Mouse (Mus musculus) midbrain, embryonic 14.5 days (tissue): ENCODE results near the gene Tagap. TPM values are rescaled to one million over a fixed set of nuclear protein-coding genes. Genes with fewer than 3 reads are reported as not detected.
"Not testable (repeated sequence)": the region's sequence is repeated elsewhere in the genome, so short reads cannot be mapped to it uniquely, and the experiment has no call there.

ENCODE experiments used
- ATAC-seq: fragments of 200-750 bp; cut with Nextera tagmentation; 2 replicates; pipeline ENCODE4 v1.8.0; 2017; ENCODE audit warnings: moderate number of reproducible peaks, moderate library complexity; ENCODE audit not compliant: low FRiP score, low TSS enrichment
- DNase-seq: peaks from one replicate; pipeline ENCODE4 v3.0.0-alpha.2; 2015
- H3K27ac ChIP-seq: fragments of 300-500 bp; sonication (generic); replicated peaks from 2 replicates; pipeline ENCODE4 v1.5.1; 2014; ENCODE audit warnings: mild to moderate bottlenecking, low read depth, low read length, moderate library complexity
- H3K27me3 ChIP-seq: fragments of 300-500 bp; sonication (generic); 2 replicates; pipeline ENCODE4 v1.6.1; 2014; ENCODE audit warnings: low read length, control low read depth, mixed read lengths; ENCODE audit not compliant: control insufficient read depth, insufficient read depth
- H3K36me3 ChIP-seq: fragments of 300-500 bp; sonication (generic); 2 replicates; pipeline ENCODE4 v1.6.1; 2014; ENCODE audit warnings: low read length, control low read depth; ENCODE audit not compliant: control insufficient read depth, insufficient read depth
- H3K4me1 ChIP-seq: fragments of 300-500 bp; sonication (generic); 2 replicates; pipeline ENCODE4 v1.6.1; 2014; ENCODE audit warnings: mild to moderate bottlenecking, antibody characterized with exemption, low read length, control low read depth; ENCODE audit not compliant: control insufficient read depth, insufficient read depth
- H3K4me2 ChIP-seq: fragments of 300-500 bp; sonication (generic); 2 replicates; pipeline ENCODE4 v1.6.1; 2014; ENCODE audit warnings: mild to moderate bottlenecking, low read length, moderate library complexity
- H3K4me3 ChIP-seq: fragments of 300-500 bp; sonication (generic); replicated peaks from 2 replicates; pipeline ENCODE4 v1.5.1; 2014; ENCODE audit warnings: low read depth, low read length
- H3K9ac ChIP-seq: fragments of 300-500 bp; sonication (generic); replicated peaks from 2 replicates; pipeline ENCODE4 v1.6.1; 2014; ENCODE audit warnings: mild to moderate bottlenecking, low read length, moderate library complexity
- H3K9me3 ChIP-seq: fragments of 300-500 bp; sonication (generic); 2 replicates; pipeline ENCODE4 v1.6.1; 2016; ENCODE audit warnings: low read length, control low read depth, mixed read lengths; ENCODE audit not compliant: control insufficient read depth
- WGBS: fragments of 180-500 bp; shearing (Covaris S2); extraction: QIAGEN DNeasy Blood & Tissue Kit; methylation state at CpG from one replicate; pipeline ENCODE4 v1.1.7; 2014; 5-methylcytosine and 5-hydroxymethylcytosine counted together
- polyA plus RNA-seq: library from polyadenylated mRNA; unstranded; fragments of >200 nt; fragmentation: Nextera tagmentation; extraction: Ambion mirVana; gene quantifications from 2 replicates; pipeline ENCODE4 v1.2.1, GENCODE M21; 2014

Tagap gene
- polyA plus RNA-seq, 1 experiment from 2014 or later = 0.39 TPM

GRCm38 (mm10) chr17:7919209-7919608 lies 6.6 kb upstream of the Tagap start:
- H3K27ac ChIP-seq = no peak overlapping the region
- no peak overlapping the region for H3K9ac ChIP-seq
- ATAC-seq (no peak), DNase-seq (no peak)
- 88% methylated on average over 2 of the region's 2 CpGs for WGBS
- no peaks in the 10 kb centered on the region for H3K4me1 ChIP-seq
- H3K27me3 ChIP-seq = no peaks in the 10 kb centered on the region
- no peaks in the 10 kb centered on the region for H3K36me3 ChIP-seq
- no peak overlapping the region for H3K4me3 ChIP-seq
- H3K9me3 ChIP-seq = no peaks in the 10 kb centered on the region
- H3K4me2 ChIP-seq = no peak overlapping the region

DNA sequence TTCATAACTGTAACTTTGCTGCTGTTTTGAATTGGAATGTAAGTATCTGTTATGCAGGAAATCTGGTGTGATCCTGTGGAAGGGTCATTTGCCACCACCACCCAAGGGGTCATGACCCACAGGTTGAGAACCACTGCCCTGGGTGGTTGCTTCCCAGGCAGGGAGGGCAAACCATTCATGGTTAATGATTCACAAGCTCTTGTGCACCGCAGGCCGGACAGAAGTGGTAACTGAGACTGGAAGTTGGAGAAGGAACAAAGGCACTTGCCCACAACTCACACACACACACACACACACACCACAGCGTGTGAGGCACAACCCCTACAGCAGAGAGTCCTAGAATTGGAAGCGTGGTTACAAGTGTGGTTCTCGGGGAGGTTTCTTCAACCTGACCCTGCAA lies 3.2 kb upstream of the Tagap start:
- H3K9ac ChIP-seq = no peak overlapping the region
- no peak overlapping the region for H3K4me2 ChIP-seq
- H3K27ac ChIP-seq = no peak overlapping the region
- H3K4me1 ChIP-seq = no peaks in the 10 kb centered on the region
- no peaks in the 10 kb centered on the region for H3K36me3 ChIP-seq
- H3K4me3 ChIP-seq = no peak overlapping the region
- DNase-seq (no peak), ATAC-seq (no peak)
- WGBS = 95% methylated on average over 5 of the region's 5 CpGs
- no peaks in the 10 kb centered on the region for H3K27me3 ChIP-seq
- no peaks in the 10 kb centered on the region for H3K9me3 ChIP-seq

- no peak overlapping the region for H3K4me2 ChIP-seq
- no peak for DNase-seq
- 0 out of 2 replicates have a peak, but pooled peaks cover under 1% of the 10 kb centered on the region for H3K4me1 ChIP-seq
- no peak overlapping the region for H3K27ac ChIP-seq
- H3K9me3 ChIP-seq = no peaks in the 10 kb centered on the region
- H3K9ac ChIP-seq = no peak overlapping the region
- H3K36me3 ChIP-seq = no peaks in the 10 kb centered on the region
- 93% methylated on average over 13 of the region's 13 CpGs for WGBS
- ATAC-seq = no peak
- H3K27me3 ChIP-seq = no peaks in the 10 kb centered on the region
- no peak overlapping the region for H3K4me3 ChIP-seq
Observed at GRCm38 (mm10) chr17:7924185-7924725, 1.5 kb upstream of the Tagap start.

GRCm38 (mm10) chr17:7927582-7928535 lies 2.1 kb downstream of the Tagap start:
- Histone ChIP-seq H3K4me1 (peaks cover 8% of the 10 kb centered on the region; the same call in 1 of the 2 replicates), H3K9ac (no peak overlapping the region), H3K4me3 (no peak overlapping the region), H3K9me3 (no peaks in the 10 kb centered on the region), H3K4me2 (no peak overlapping the region), H3K27ac (no peak overlapping the region), H3K27me3 (no peaks in the 10 kb centered on the region), H3K36me3 (no peaks in the 10 kb centered on the region)
- WGBS = 72% methylated on average over 24 of the region's 24 CpGs
- DNase-seq = peak; percentile 63
- no peak for ATAC-seq

GRCm38 (mm10) chr17:7928662-7929061 lies 2.9 kb downstream of the Tagap start:
- no peaks in the 10 kb centered on the region for H3K36me3 ChIP-seq
- WGBS = 82% methylated on average over 6 of the region's 6 CpGs
- H3K4me3 ChIP-seq = no peak overlapping the region
- no peaks in the 10 kb centered on the region for H3K9me3 ChIP-seq
- no peaks in the 10 kb centered on the region for H3K27me3 ChIP-seq
- no peak overlapping the region for H3K9ac ChIP-seq
- no peak overlapping the region for H3K27ac ChIP-seq
- no peak for DNase-seq
- ATAC-seq = no peak
- H3K4me1 ChIP-seq = peaks cover 8% of the 10 kb centered on the region; the same call in 1 of the 2 replicates
- H3K4me2 ChIP-seq = no peak overlapping the region

DNA sequence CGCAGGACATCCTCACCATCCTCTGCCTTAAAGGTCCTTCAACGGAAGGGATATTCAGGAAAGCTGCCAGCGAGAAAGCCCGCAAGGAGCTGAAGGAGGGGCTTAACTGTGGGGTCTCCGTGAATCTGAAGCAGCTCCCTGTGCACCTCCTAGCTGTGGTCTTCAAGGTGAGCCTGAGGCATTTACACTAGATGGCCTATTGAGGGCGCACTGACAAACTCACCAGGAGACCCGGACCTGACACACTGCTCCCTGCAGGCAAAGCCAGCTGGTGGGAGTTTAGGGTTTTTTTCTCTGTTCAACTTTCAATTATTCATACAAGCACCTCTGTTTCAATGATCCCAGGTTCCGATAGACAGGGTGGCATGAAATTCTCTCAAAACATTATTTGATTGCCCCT lies 3.5 kb downstream of the Tagap start:
- H3K4me2 ChIP-seq = no peak overlapping the region
- H3K36me3 ChIP-seq = no peaks in the 10 kb centered on the region
- H3K9ac ChIP-seq = no peak overlapping the region
- H3K27me3 ChIP-seq = no peaks in the 10 kb centered on the region
- ATAC-seq (no peak), DNase-seq (no peak)
- H3K4me3 ChIP-seq = no peak overlapping the region
- H3K27ac ChIP-seq = no peak overlapping the region
- H3K9me3 ChIP-seq = no peaks in the 10 kb centered on the region
- peaks cover 8% of the 10 kb centered on the region; the same call in 1 of the 2 replicates for H3K4me1 ChIP-seq
- WGBS = 39% methylated on average over 8 of the region's 8 CpGs

- peak; percentile 51 for DNase-seq
- no peaks in the 10 kb centered on the region for H3K27me3 ChIP-seq
- no peaks in the 10 kb centered on the region for H3K9me3 ChIP-seq
- ATAC-seq = no peak
- no peak overlapping the region for H3K4me2 ChIP-seq
- H3K9ac ChIP-seq = no peak overlapping the region
- 73% methylated on average over 13 of the region's 13 CpGs for WGBS
- no peaks in the 10 kb centered on the region for H3K36me3 ChIP-seq
- 0 out of 2 replicates have a peak overlapping the region, but pooled peaks have one; percentile 32 for H3K27ac ChIP-seq
- H3K4me3 ChIP-seq = no peak overlapping the region
- peaks cover 8% of the 10 kb centered on the region; the same call in 1 of the 2 replicates for H3K4me1 ChIP-seq
Observed at GRCm38 (mm10) chr17:7931096-7931990, 5.5 kb downstream of the Tagap start.

GRCm38 (mm10) chr17:7932121-7932520 lies 6.3 kb downstream of the Tagap start:
- H3K4me3 ChIP-seq, H3K9me3 ChIP-seq, H3K27ac ChIP-seq, H3K9ac ChIP-seq, H3K4me2 ChIP-seq, H3K36me3 ChIP-seq, H3K27me3 ChIP-seq, ATAC-seq, H3K4me1 ChIP-seq, DNase-seq: not testable (repeated sequence)
- WGBS = 91% methylated on average over 6 of the region's 8 CpGs
